ENCODE assay signal across 17 mouse cellular contexts in genomic region chr2:93572565-93572964, GRCm38 (mm10). TPM values are rescaled to one million over a fixed set of nuclear protein-coding genes. Genes with fewer than 3 reads are reported as not detected.
DNase-seq lines count a peak whose midpoint lies in the region; ATAC-seq lines count a peak whose summit lies in the region.
"Had no signal": no experiment of that assay in that cellular context is flagged by ENCODE, and none has a peak within 500 bp of the region (broad histone marks: within the 10 kb centered on the region; RNA-seq: fewer than 3 reads in every experiment).

No protein-coding gene starts in this region.

- peak; percentile 19 for DNase-seq in gastrocnemius, postnatal 14 days
- no peak for DNase-seq in gastrocnemius, postnatal 36 days
- DNase-seq in right cerebral cortex, postnatal 10 days (ENCODE audit: low spot score in 2 of 2), result peak; percentile 37 to 47
- no peak for DNase-seq in right cerebral cortex, postnatal 36 days (ENCODE audit: low spot score in 2 of 2)
- DNase-seq in lung, postnatal 10 days, result peak; percentile 27
- DNase-seq: kidney, postnatal 36 days had no signal

- 0 out of 2 replicates have a peak, but pooled peaks have one; percentile 35 for ATAC-seq in embryonic facial prominence, embryonic 12.5 days (ENCODE audit: insufficient number of reproducible peaks, insufficient read depth, low FRiP score, low TSS enrichment)
- ATAC-seq in granulocyte monocyte progenitor cell, adult 5-6 weeks (replicated peaks; ENCODE audit: poor library complexity, severe bottlenecking), result no peak
- no peak for ATAC-seq in monocyte, adult 5-6 weeks (replicated peaks; ENCODE audit: insufficient number of reproducible peaks, low FRiP score, low TSS enrichment, poor library complexity, severe bottlenecking)
- ATAC-seq: CD4-positive, CD25-positive, alpha-beta regulatory T cell, adult 4 months; forebrain, embryonic 15.5 days; intestine, embryonic 16.5 days had no signal

- no peak overlapping the region; the same call in 1 of the 2 replicates for H3K9ac ChIP-seq in embryonic facial prominence, embryonic 12.5 days
- H3K9ac ChIP-seq: forebrain, embryonic 15.5 days had no signal

- intact Hi-C loops in gastrocnemius, postnatal 14 days (cut with DNase I; ENCODE audit: low total_unique reads), result no loop called here
- intact Hi-C loops in gastrocnemius, postnatal 36 days (cut with DNase I), result no loop called here

- no peaks in the 10 kb centered on the region for H3K36me3 ChIP-seq in embryonic facial prominence, embryonic 12.5 days
- H3K36me3 ChIP-seq: forebrain, embryonic 15.5 days had no signal

- peaks cover 12% of the 10 kb centered on the region for H3K4me1 ChIP-seq in embryonic facial prominence, embryonic 12.5 days
- H3K4me1 ChIP-seq: forebrain, embryonic 15.5 days had no signal

- 67% methylated on average over 5 of the region's 5 CpGs for WGBS in embryonic facial prominence, embryonic 12.5 days

- no peaks in the 10 kb centered on the region for H3K27me3 ChIP-seq in embryonic facial prominence, embryonic 12.5 days
- H3K27me3 ChIP-seq: forebrain, embryonic 15.5 days had no signal

- no peak overlapping the region for H3K4me3 ChIP-seq in embryonic facial prominence, embryonic 12.5 days
- H3K4me3 ChIP-seq: forebrain, embryonic 15.5 days; heart, adult 2 months had no signal

- no peaks in the 10 kb centered on the region for H3K9me3 ChIP-seq in embryonic facial prominence, embryonic 12.5 days
- H3K9me3 ChIP-seq: forebrain, embryonic 15.5 days had no signal

- H3K27ac ChIP-seq in embryonic facial prominence, embryonic 12.5 days, result no peak overlapping the region
- H3K27ac ChIP-seq: forebrain, embryonic 15.5 days; heart, adult 2 months had no signal

- H3K4me2 ChIP-seq in embryonic facial prominence, embryonic 12.5 days (replicated peaks), result no peak overlapping the region
- H3K4me2 ChIP-seq: forebrain, embryonic 15.5 days had no signal

RNA-seq across cellular contexts. Expression of gene Gm10803, which starts 12.2 kb away (rescaled TPM):
- not detected for total RNA-seq in gastrocnemius, postnatal 14 days (2021)
- not detected for total RNA-seq in gastrocnemius, postnatal 36 days (2021)
- not detected in 2 replicates for polyA plus RNA-seq in embryonic facial prominence, embryonic 12.5 days (2016; fragmentation: Nextera tagmentation; extraction: Ambion mirVana)
- total RNA-seq in granulocyte monocyte progenitor cell, adult 5-6 weeks (2014; fragmentation: Nextera tagmentation), result not detected in 2 replicates
- total RNA-seq in granulocyte monocyte progenitor cell, adult 5-6 weeks (2017), result not detected in 2 replicates
- total RNA-seq in monocyte, adult 5-6 weeks (2017), result not detected in 3 replicates
- total RNA-seq: heart, adult 2 months; heart, postnatal 25 days; neutrophil, adult 5-6 weeks had no signal
- polyA plus RNA-seq: CD4-positive, CD25-positive, alpha-beta regulatory T cell, adult 4 months; cortical plate, adult 2 months; forebrain, embryonic 15.5 days; heart, adult 2 months; intestine, embryonic 16.5 days; limb, embryonic 11.5 days had no signal

Comparison
In these comparisons a context has a peak if more than half of its experiments do, and no peak if none do; other contexts are left out.
1. DNase-seq: peak in gastrocnemius, postnatal 14 days (single experiment), right cerebral cortex, postnatal 10 days (2 of 2) and lung, postnatal 10 days (single experiment); none in gastrocnemius, postnatal 36 days (0 of 2) and right cerebral cortex, postnatal 36 days (0 of 2).